Mouse (Mus musculus) 3134 (cell line): ENCODE results near the gene Zpr1.
A peak's percentile ranks its signal among the peaks of the same experiment; 100 is the strongest.

ENCODE experiments used
- DNase-seq: peaks from one replicate; pipeline ENCODE4 v3.0.0-alpha.2; 2011; ENCODE audit warnings: low spot score; ENCODE audit not compliant: insufficient read length; ENCODE audit errors: extremely low read depth

Gene Zpr1

GRCm38 (mm10) chr9:46272677-46273454 is at the start of gene Zpr1:
Gene Zpr1, plus strand, starts transcription at chr9:46273064.
- DNase-seq, result peak; percentile 90

GRCm38 (mm10) chr9:46223090-46223489 is 49.8 kb upstream of the Zpr1 start:
- DNase-seq, result no peak

- DNase-seq, result no peak
These were observed 48.8 kb upstream of the Zpr1 start for GRCm38 (mm10) chr9:46224101-46224500.

GRCm38 (mm10) chr9:46224945-46225660 is 47.8 kb upstream of the Zpr1 start:
- no peak for DNase-seq

- no peak for DNase-seq
These were observed 45.7 kb upstream of the Zpr1 start for GRCm38 (mm10) chr9:46227064-46227614.

DNA sequence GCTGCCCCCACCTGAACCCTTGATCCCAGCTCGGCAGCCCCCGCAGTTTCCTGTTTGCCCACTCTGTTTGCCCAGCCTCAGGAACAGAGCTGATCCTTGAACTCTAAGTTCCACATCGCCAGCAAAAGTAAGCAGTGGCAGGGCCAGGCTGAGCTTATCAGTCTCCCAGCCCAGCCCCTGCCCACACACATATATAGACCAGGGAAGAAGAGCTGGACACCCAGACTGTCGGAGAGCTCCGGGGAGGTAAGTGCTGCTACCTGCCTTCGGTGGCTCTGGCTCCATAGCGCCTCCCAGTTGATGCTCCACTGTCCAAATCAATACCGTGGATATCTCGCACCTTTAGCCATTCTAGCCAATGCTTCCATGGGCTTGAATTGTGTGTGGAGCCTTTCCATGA is 44.4 kb upstream of the Zpr1 start, which contains the start of gene Apoa1:
Apoa1 (plus strand) TSS at position 90 of the 400 bp plus-strand sequence.
- DNase-seq, result no peak

GRCm38 (mm10) chr9:46229573-46230449 is 43.1 kb upstream of the Zpr1 start:
- peak; percentile 75 for DNase-seq

- DNase-seq, result no peak
These were observed 42.4 kb upstream of the Zpr1 start for GRCm38 (mm10) chr9:46230450-46230975.

- DNase-seq, result no peak
These were observed 37.7 kb upstream of the Zpr1 start for GRCm38 (mm10) chr9:46235196-46235595.

- no peak for DNase-seq
These were observed 37.4 kb upstream of the Zpr1 start, which contains the start of gene Apoc3 for GRCm38 (mm10) chr9:46235596-46235648. Gene Apoc3, minus strand, starts transcription at chr9:46235636.

GRCm38 (mm10) chr9:46235649-46236048 is 37.2 kb upstream of the Zpr1 start:
- no peak for DNase-seq

DNA sequence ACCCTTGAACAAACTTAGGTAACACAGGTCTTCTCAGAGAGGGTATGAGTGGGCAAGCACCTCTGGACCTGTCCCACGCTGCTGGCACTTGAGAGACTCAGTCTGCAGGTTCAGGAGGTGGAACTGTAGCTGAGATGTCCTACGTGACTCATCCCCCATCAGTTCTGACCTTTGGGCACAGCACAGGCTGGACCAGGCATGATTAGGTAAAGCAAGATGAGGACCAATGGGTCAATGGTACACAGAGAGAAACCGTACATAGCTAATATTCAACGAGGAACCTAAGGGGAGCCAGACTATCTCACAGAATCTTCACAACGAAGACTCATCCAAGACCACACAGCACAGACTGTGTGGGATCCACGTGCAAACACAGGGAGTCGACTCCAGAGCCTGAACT is 34.0 kb upstream of the Zpr1 start:
- no peak for DNase-seq

GRCm38 (mm10) chr9:46240526-46241153 is 32.2 kb upstream of the Zpr1 start, which contains the start of gene Apoa4:
Gene Apoa4, plus strand, starts transcription at chr9:46240696.
- DNase-seq, result no peak

DNA sequence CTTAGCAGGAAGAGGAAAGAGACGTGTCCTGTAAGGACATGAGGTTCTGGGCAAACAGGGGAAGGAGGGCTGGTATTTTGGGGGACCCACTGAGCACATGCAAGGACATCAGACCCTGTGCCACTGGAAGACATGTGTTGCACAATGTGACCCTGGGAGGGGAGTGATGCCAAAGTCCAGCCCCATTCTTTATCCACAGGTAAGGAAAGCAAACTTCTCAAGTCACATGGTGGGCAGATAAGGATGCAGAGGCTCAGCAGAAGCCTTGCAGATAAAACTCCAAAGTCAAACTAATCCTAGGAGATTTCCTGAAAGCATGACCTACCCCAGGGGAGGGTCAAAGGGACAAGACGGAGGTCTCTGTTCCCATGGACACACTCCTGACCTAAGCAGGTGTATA is 31.0 kb upstream of the Zpr1 start:
- DNase-seq, result no peak

GRCm38 (mm10) chr9:46243122-46243521 is 29.7 kb upstream of the Zpr1 start:
- no peak for DNase-seq

DNA sequence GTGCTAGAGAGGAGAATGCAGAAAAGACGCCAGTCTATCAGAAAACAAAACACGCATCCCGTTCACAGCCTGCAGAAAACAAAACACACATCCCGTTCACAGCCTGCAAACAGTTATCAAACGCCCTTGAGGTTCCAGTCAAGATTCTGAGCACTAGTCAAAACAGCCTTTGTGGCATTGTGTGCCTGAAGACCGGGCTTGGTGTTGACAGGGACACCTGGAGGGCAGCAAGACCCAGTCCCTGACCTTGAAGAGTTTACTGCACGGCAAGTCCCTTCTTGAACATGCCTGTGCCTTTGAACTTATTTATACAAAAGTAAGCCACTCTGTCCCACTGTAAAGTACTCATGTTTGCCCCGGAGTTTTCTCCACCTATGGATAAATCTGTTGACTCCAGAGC is 29.3 kb upstream of the Zpr1 start:
- no peak for DNase-seq

DNA sequence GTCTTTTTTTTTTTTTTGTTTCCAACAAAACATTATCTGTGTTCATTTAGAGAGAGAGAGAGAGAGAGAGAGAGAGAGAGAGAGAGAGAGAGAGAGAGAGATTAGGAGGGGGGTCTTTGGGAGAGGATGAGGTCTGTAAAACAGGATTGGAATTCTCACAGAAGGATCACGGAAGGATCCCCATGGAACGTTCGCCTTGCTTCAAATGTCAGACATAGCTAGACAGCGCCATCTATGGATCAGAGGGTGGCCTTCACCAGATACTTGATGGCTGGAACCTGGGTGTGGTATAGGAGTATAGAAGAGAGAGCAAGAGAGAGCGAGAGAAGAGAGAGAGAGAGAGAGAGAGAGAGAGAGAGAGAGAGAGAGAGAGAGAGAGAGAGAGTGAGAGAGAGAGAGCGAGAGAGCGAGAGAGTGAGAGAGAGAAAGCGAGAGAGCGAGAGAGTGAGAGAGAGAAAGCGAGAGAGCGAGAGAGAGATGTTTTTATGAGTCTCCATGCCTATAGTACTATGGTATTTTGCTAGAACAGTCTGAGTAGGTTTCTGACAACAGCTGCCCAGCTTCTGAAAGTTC is 26.0 kb upstream of the Zpr1 start:
- no peak for DNase-seq

- no peak for DNase-seq
These were observed 16.7 kb upstream of the Zpr1 start for GRCm38 (mm10) chr9:46256177-46256576.

DNA sequence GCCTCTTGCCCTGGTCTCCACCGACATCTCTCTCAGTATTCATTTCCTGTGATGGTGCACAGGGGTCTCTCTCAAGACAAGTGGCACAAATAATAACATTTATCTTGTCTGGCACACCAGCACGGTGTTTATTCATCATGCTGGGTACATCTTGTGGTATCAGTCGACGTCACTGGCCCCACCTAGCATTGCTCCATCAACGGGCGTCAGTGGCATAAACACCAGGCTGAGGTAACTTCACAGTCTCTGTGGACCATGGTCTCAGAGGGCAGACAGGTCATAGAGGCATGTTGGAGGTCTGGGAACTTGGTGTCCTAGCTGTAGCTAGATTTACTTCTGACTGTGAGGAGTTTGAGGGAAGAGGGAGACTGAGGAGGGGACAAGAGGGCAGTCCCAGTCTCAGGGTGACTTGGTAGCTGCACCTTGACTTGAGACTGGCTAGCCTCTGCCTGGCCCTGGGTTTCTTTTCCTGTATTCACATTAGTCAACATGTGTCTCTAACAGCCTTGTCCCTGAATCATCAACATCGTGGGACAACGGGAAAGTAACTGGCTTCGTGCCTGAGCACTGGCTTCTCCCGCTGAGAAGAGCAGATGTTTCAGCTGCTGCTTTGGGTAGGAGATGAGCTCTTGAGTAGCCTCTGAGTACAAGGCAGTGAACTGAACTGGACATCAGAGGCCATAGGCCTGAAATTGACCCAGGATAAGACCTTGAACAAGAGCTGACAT is 16.0 kb upstream of the Zpr1 start:
- DNase-seq, result no peak

DNA sequence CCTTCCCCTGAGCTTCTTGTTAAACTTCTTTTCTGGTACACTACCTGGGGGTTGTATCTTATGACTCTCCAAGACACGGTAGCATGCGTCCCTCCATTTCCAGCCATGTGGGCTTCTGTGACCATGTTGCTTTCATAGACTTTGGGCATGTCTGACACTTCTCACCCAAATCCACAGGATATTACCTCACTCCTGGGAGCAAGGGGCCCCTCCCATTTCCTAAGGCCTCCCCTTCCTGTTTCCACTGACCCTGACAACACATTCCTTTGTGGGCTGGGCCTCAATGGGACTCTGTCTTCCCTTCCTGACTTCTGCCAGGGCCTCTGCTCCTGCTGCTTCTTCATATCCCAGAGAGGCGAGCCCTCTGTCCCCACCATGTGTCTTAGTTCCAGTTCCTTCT is 15.3 kb upstream of the Zpr1 start:
- DNase-seq, result no peak
